Comparison of ENCODE assay signal across 7 mouse cellular contexts in genomic region chr15:102458904-102459317, GRCm38 (mm10). TPM values are rescaled to one million over a fixed set of nuclear protein-coding genes. Genes with fewer than 3 reads are reported as not detected.
A peak's percentile ranks its signal among the peaks of the same experiment; 100 is the strongest.
DNase-seq lines count a peak whose midpoint lies in the region; ATAC-seq lines count a peak whose summit lies in the region.

Gene Prr13, plus strand, starts transcription at chr15:102459028.

- peak within 1 kb of the TSS; percentile 60 for H3K4me2 ChIP-seq in intestine, embryonic 16.5 days (ENCODE audit: low read depth, low read length)
- H3K4me2 ChIP-seq in midbrain, embryonic 11.5 days = peak within 1 kb of the TSS; percentile 52

- DNase-seq in adrenal gland, adult 8-10 months = peak; percentile 92
- peak; percentile 86 for DNase-seq in embryo, embryonic 9.5 days (ENCODE audit: extremely low spot score)
- DNase-seq in gastrocnemius, postnatal 4 days (ENCODE audit: low spot score in 2 of 2) = peak; percentile 56 to 89
- DNase-seq in left cerebral cortex, postnatal 36 days (ENCODE audit: low spot score in 2 of 2) = peak; percentile 84 to 88
- peak; percentile 98 for DNase-seq in midbrain, embryonic 11.5 days (ENCODE audit: low spot score, missing footprints)
- peak; percentile 91 for DNase-seq in skeletal muscle tissue, adult 2 months (ENCODE audit: low read depth, low spot score)

- no peaks in the 10 kb centered on the region for H3K9me3 ChIP-seq in intestine, embryonic 16.5 days (ENCODE audit: control insufficient read depth, low read length)
- H3K9me3 ChIP-seq in midbrain, embryonic 11.5 days (ENCODE audit: control insufficient read depth, low read length) = no peaks in the 10 kb centered on the region

- WGBS in intestine, embryonic 16.5 days = under 1% methylated on average over 19 of the region's 19 CpGs
- under 1% methylated on average over 19 of the region's 19 CpGs for WGBS in midbrain, embryonic 11.5 days

- ATAC-seq in intestine, embryonic 16.5 days = peak; percentile 95
- peak; percentile 88 for ATAC-seq in midbrain, embryonic 11.5 days (ENCODE audit: low FRiP score)

- no peaks in the 10 kb centered on the region for H3K36me3 ChIP-seq in intestine, embryonic 16.5 days (ENCODE audit: control insufficient read depth, insufficient read depth, low read length)
- no peaks in the 10 kb centered on the region for H3K36me3 ChIP-seq in midbrain, embryonic 11.5 days (ENCODE audit: control insufficient read depth, insufficient read depth, low read length)

- H3K27ac ChIP-seq in intestine, embryonic 16.5 days (ENCODE audit: low read length) = peak within 1 kb of the TSS; percentile 65
- H3K27ac ChIP-seq in midbrain, embryonic 11.5 days (ENCODE audit: low read depth, low read length) = no peak within 1 kb of the TSS; the same call in 1 of the 2 replicates

- no peaks in the 10 kb centered on the region for H3K27me3 ChIP-seq in intestine, embryonic 16.5 days (replicated peaks; ENCODE audit: control insufficient read depth, insufficient read depth, low read length)
- no peaks in the 10 kb centered on the region for H3K27me3 ChIP-seq in midbrain, embryonic 11.5 days (ENCODE audit: control insufficient read depth, insufficient read depth, low read length)

- peaks cover 14% of the 10 kb centered on the region for H3K4me1 ChIP-seq in intestine, embryonic 16.5 days (ENCODE audit: control insufficient read depth, insufficient read depth, low read length)
- peaks cover 6% of the 10 kb centered on the region; the same call in 1 of the 2 replicates for H3K4me1 ChIP-seq in midbrain, embryonic 11.5 days (ENCODE audit: control insufficient read depth, insufficient read depth, low read length)

- intact Hi-C loops in left cerebral cortex, postnatal 36 days (cut with DNase I) = no loop called here

- H3K4me3 ChIP-seq in intestine, embryonic 16.5 days (ENCODE audit: low read length) = peak within 1 kb of the TSS; percentile 62
- H3K4me3 ChIP-seq in midbrain, embryonic 11.5 days (ENCODE audit: low read depth, low read length) = peak within 1 kb of the TSS; percentile 39

- H3K9ac ChIP-seq in intestine, embryonic 16.5 days (ENCODE audit: low read depth, low read length) = peak within 1 kb of the TSS; percentile 71
- peak within 1 kb of the TSS; percentile 59 for H3K9ac ChIP-seq in midbrain, embryonic 11.5 days (ENCODE audit: low read length)

RNA-seq across cellular contexts. Expression of gene Prr13, which starts in this region (rescaled TPM):
- total RNA-seq in adrenal gland, adult 8-10 months (2022) = 100 to 1,000 TPM in 2 of 4 experiments, 10 to 100 TPM in 2; 71.8 to 170 (median 96.4) TPM
- total RNA-seq in gastrocnemius, postnatal 4 days (2021) = 10 to 100 TPM; 15.2 to 18.7 TPM
- polyA plus RNA-seq in intestine, embryonic 16.5 days (2015; fragmentation: Nextera tagmentation; extraction: Ambion mirVana) = 173 and 182 TPM in 2 replicates
- total RNA-seq in left cerebral cortex, postnatal 36 days (2021) = 10 to 100 TPM; 41.4 to 43.2 TPM
- 92.7 and 110 TPM in 2 replicates for polyA plus RNA-seq in midbrain, embryonic 11.5 days (2014; fragmentation: Nextera tagmentation; extraction: Ambion mirVana)
